Mouse (Mus musculus): ENCODE measurements at regions not wholly inside any gene's neighbourhood (a gene's known extent, or its start where the extent isn't known, plus 50 kb on each side); places are given as distances from the start of the nearest gene placed in this dataset.

- 52% methylated on average over 8 of the region's 8 CpGs for WGBS
- H3K9me3 ChIP-seq (replicated peaks), result no peaks in the 10 kb centered on the region
- 0 out of 2 replicates have a peak, but pooled peaks cover 2% of the 10 kb centered on the region for H3K27me3 ChIP-seq
- H3K27ac ChIP-seq, result no peak overlapping the region
- H3K4me2 ChIP-seq (replicated peaks), result no peak overlapping the region
- H3K36me3 ChIP-seq, result no peaks in the 10 kb centered on the region
- no peak overlapping the region for H3K4me3 ChIP-seq
- no peak for ATAC-seq (ENCODE audit: low FRiP score)
- no peak overlapping the region for H3K9ac ChIP-seq
- 0 out of 2 replicates have a peak, but pooled peaks cover 7% of the 10 kb centered on the region for H3K4me1 ChIP-seq
Measured at GRCm38 (mm10) chr19:15033921-15034320, 436.1 kb upstream of the Tle4 start.

DNA sequence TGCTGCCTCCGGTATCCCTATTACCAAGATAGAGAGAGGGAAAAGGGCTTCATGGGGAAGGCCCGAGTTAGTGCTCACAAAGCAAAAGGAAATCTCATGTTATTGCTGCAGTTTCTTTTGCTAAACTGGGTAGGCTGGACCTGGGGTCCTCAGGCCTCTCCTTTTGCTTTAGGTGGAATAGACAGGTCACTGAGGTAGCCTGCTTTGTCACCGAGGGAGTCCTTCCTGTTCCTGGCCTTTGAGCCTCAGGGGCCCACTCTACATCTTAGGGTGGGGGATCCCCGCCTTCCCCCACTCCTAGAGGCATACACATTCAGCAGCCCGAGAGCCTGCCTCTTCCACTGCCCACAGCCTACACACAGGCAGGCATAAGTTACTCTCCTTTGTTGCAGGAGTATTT, 435.5 kb upstream of the Tle4 start:
- H3K36me3 ChIP-seq, result no peaks in the 10 kb centered on the region
- H3K4me2 ChIP-seq (replicated peaks), result no peak overlapping the region
- WGBS, result 59% methylated on average over 5 of the region's 5 CpGs
- 0 out of 2 replicates have a peak, but pooled peaks cover 7% of the 10 kb centered on the region for H3K4me1 ChIP-seq
- H3K9me3 ChIP-seq (replicated peaks), result no peaks in the 10 kb centered on the region
- 0 out of 2 replicates have a peak, but pooled peaks cover 2% of the 10 kb centered on the region for H3K27me3 ChIP-seq
- no peak overlapping the region for H3K9ac ChIP-seq
- no peak overlapping the region for H3K27ac ChIP-seq
- H3K4me3 ChIP-seq, result no peak overlapping the region
- no peak for ATAC-seq (ENCODE audit: low FRiP score)

DNA sequence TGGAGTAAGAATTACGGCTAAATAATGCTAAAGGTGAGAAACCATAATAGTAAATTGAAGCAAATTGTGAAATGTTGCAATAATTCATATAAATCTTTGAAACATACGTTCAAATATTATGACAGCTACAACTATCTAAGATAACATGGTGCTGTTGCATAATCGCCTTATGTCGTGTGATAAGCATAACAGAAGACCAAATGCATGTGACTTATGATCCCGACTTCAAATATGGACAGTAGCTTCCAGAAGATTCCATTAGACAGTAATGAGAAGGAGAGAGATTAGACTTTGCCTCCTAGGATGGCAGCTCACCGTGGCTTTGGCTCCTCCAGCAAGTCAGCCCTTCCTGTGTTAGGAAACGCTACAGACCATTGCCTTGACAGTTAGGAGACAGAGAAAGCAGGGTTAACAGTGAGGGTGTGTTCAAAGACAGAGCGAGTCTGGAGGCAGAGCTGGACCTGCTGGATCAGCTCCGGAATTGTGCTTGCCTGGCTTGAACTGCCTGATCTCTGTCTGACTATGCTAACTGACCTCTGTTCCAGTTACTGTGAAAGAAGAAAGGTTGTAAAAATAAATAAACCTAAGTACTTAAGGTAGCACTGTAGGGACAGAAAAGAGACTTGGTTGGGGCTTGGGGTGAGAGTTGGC, 434.6 kb upstream of the Tle4 start:
- ATAC-seq (ENCODE audit: low FRiP score), result no peak
- 0 out of 2 replicates have a peak, but pooled peaks cover 2% of the 10 kb centered on the region for H3K27me3 ChIP-seq
- no peaks in the 10 kb centered on the region for H3K9me3 ChIP-seq (replicated peaks)
- no peak overlapping the region for H3K4me2 ChIP-seq (replicated peaks)
- no peak overlapping the region for H3K9ac ChIP-seq
- H3K27ac ChIP-seq, result no peak overlapping the region
- no peak overlapping the region for H3K4me3 ChIP-seq
- 87% methylated on average over 9 of the region's 9 CpGs for WGBS
- no peaks in the 10 kb centered on the region for H3K36me3 ChIP-seq
- H3K4me1 ChIP-seq, result 0 out of 2 replicates have a peak, but pooled peaks cover 7% of the 10 kb centered on the region

DNA sequence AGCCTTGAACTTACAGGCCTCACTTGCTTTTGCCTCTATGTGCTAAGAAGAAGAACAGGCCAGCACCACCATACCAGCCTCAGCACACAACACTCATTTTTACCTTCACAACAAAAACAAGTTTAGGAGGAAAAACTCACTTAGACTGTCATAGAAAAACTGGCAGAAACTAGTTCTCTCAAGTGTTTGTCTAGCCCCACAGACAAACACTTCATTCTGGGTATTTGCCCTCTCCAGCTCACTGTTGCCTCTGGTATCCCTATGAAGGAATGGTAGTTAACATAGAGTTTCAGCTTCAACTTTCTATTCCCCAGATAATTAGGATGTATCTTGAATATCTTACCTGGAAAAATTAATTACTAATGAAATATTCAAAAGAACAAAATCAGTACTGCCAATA, 433.6 kb upstream of the Tle4 start:
- Histone ChIP-seq H3K9me3 (replicated peaks) (no peaks in the 10 kb centered on the region), H3K4me1 (0 out of 2 replicates have a peak, but pooled peaks cover 7% of the 10 kb centered on the region), H3K27me3 (0 out of 2 replicates have a peak, but pooled peaks cover 2% of the 10 kb centered on the region)

GRCm38 (mm10) chr19:15003596-15003995, 405.7 kb upstream of the Tle4 start:
- no peak for ATAC-seq (ENCODE audit: low FRiP score)
- H3K9ac ChIP-seq, result no peak overlapping the region
- H3K4me3 ChIP-seq, result no peak overlapping the region
- H3K27me3 ChIP-seq, result no peaks in the 10 kb centered on the region
- no peaks in the 10 kb centered on the region for H3K4me1 ChIP-seq
- H3K9me3 ChIP-seq (replicated peaks), result no peaks in the 10 kb centered on the region
- H3K36me3 ChIP-seq, result no peaks in the 10 kb centered on the region
- no peak overlapping the region for H3K4me2 ChIP-seq (replicated peaks)
- no peak overlapping the region for H3K27ac ChIP-seq
- 71% methylated on average over 3 of the region's 3 CpGs for WGBS

More for the DNA sequence above, 433.6 kb upstream of the Tle4 start:
- ATAC-seq (ENCODE audit: low FRiP score), result no peak
- Histone ChIP-seq H3K27ac (no peak overlapping the region), H3K4me3 (no peak overlapping the region), H3K36me3 (no peaks in the 10 kb centered on the region), H3K9ac (no peak overlapping the region), H3K4me2 (replicated peaks) (no peak overlapping the region)

DNA sequence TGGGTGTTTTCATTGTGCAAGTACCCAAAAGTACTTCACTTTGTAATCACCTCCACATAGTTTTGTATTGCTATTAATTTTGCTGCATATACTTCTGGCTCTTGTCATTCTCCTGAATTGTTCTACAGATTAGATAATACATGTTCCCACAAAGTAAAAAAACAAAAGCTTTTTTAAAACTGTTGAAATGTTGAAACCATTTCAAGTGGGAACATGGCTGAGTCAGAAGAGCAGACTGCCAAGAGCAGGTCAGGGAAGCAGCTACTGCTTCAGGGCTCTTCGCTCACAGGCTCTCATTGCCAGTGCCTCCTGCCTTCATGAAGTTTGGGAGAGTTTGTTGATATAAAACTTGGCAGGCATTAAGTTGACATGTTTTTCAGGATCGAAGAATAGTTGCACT, 395.5 kb upstream of the Tle4 start:
- H3K36me3 ChIP-seq, result no peaks in the 10 kb centered on the region
- no peak overlapping the region for H3K4me3 ChIP-seq
- 93% methylated on average over 2 of the region's 2 CpGs for WGBS
- H3K4me1 ChIP-seq, result no peaks in the 10 kb centered on the region
- H3K27me3 ChIP-seq, result no peaks in the 10 kb centered on the region
- H3K4me2 ChIP-seq (replicated peaks), result no peak overlapping the region
- no peak overlapping the region for H3K27ac ChIP-seq
- H3K9ac ChIP-seq, result no peak overlapping the region
- no peaks in the 10 kb centered on the region for H3K9me3 ChIP-seq (replicated peaks)
- no peak for ATAC-seq (ENCODE audit: low FRiP score)

DNA sequence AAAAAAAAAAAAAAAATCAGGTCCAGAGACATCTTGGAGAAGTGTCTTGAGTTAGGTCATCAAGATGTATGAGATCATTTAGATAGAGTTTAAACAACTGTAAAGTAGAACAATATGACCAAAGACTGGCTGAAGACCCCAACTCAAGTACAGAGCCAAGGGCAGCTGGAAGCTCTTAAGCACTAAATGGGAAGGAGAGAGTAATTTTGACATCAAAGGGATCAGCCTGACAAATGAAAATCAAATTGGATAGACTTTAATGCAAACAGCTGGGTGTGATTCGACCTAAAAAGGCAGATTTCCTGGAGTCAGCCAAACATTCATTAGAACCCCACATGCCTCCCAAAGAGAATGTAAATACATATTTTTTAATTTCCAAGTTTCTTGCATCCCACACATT, 372.3 kb upstream of the Tle4 start:
- Histone ChIP-seq H3K36me3 (no peaks in the 10 kb centered on the region), H3K4me1 (no peaks in the 10 kb centered on the region), H3K4me2 (replicated peaks) (no peak overlapping the region), H3K9me3 (replicated peaks) (no peaks in the 10 kb centered on the region), H3K27me3 (no peaks in the 10 kb centered on the region), H3K9ac (no peak overlapping the region), H3K4me3 (no peak overlapping the region), H3K27ac (no peak overlapping the region)
- 28% methylated on average over 1 of the region's 1 CpGs for WGBS
- ATAC-seq (ENCODE audit: low FRiP score), result no peak

GRCm38 (mm10) chr19:14968283-14968682, 370.4 kb upstream of the Tle4 start:
- Histone ChIP-seq H3K27ac (no peak overlapping the region), H3K27me3 (no peaks in the 10 kb centered on the region), H3K9ac (no peak overlapping the region), H3K36me3 (no peaks in the 10 kb centered on the region), H3K4me1 (no peaks in the 10 kb centered on the region), H3K4me2 (replicated peaks) (no peak overlapping the region), H3K4me3 (no peak overlapping the region), H3K9me3 (replicated peaks) (no peaks in the 10 kb centered on the region)
- 74% methylated on average over 3 of the region's 3 CpGs for WGBS
- no peak for ATAC-seq (ENCODE audit: low FRiP score)

- no peak overlapping the region for H3K4me3 ChIP-seq
- no peak for ATAC-seq (ENCODE audit: low FRiP score)
- H3K9ac ChIP-seq, result no peak overlapping the region
- no peaks in the 10 kb centered on the region for H3K4me1 ChIP-seq
- no peaks in the 10 kb centered on the region for H3K9me3 ChIP-seq (replicated peaks)
- no peaks in the 10 kb centered on the region for H3K36me3 ChIP-seq
- H3K4me2 ChIP-seq (replicated peaks), result no peak overlapping the region
- no peaks in the 10 kb centered on the region for H3K27me3 ChIP-seq
- no peak overlapping the region for H3K27ac ChIP-seq
- 93% methylated on average over 19 of the region's 19 CpGs for WGBS
Measured at GRCm38 (mm10) chr19:14957727-14958126, 359.9 kb upstream of the Tle4 start.

DNA sequence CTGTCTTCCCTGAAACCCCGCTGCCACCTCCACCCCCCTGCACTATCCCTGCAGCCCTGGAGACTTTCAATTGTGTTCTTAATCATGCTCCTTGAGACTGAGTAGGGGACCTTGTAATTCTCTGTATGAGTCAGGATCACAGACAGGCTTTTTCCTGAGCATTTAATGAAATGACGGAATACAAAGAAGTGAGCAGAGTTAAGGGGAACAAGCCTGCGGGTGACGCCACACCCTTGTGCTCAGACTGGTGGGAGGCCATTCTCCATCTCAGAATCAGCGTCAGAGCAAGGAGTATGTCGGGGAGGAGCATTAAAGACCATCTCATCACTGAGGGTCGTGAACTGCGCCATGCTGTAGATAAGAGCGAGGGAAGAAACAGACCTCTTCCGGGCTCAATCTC, 359.3 kb upstream of the Tle4 start:
- Histone ChIP-seq H3K9ac (no peak overlapping the region), H3K36me3 (no peaks in the 10 kb centered on the region), H3K4me1 (no peaks in the 10 kb centered on the region), H3K27ac (no peak overlapping the region), H3K9me3 (replicated peaks) (no peaks in the 10 kb centered on the region), H3K27me3 (no peaks in the 10 kb centered on the region), H3K4me3 (no peak overlapping the region), H3K4me2 (replicated peaks) (no peak overlapping the region)
- no peak; the same call in 1 of the 2 replicates for ATAC-seq (ENCODE audit: low FRiP score)
- 64% methylated on average over 10 of the region's 10 CpGs for WGBS

GRCm38 (mm10) chr19:14956392-14956791, 358.5 kb upstream of the Tle4 start:
- no peaks in the 10 kb centered on the region for H3K9me3 ChIP-seq (replicated peaks)
- 12% methylated on average over 3 of the region's 3 CpGs for WGBS
- ATAC-seq (ENCODE audit: low FRiP score), result no peak
- no peak overlapping the region for H3K4me2 ChIP-seq (replicated peaks)
- no peak overlapping the region for H3K9ac ChIP-seq
- no peak overlapping the region for H3K4me3 ChIP-seq
- no peak overlapping the region for H3K27ac ChIP-seq
- H3K36me3 ChIP-seq, result no peaks in the 10 kb centered on the region
- no peaks in the 10 kb centered on the region for H3K27me3 ChIP-seq
- no peaks in the 10 kb centered on the region for H3K4me1 ChIP-seq

DNA sequence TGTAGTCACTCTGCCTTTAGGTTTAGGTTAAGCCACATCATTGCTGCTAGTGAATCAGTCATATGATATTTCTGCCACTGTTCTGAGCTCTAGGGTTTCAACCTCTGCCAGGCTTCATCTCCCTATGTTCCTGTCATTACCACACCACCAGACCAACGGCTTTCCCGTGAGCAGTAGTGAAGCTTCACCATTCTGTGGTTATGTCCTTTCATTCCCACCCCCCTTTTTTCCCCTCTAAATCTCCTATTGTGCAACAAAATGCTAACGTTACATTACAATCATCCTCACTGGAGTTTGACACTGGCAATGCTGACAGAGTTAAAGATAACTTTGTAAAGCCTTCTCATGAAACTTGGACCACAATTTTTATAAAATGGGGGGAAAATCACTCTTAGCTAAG, 358.1 kb upstream of the Tle4 start:
- WGBS, result 21% methylated on average over 3 of the region's 3 CpGs
- Histone ChIP-seq H3K27ac (no peak overlapping the region), H3K36me3 (no peaks in the 10 kb centered on the region), H3K27me3 (no peaks in the 10 kb centered on the region), H3K4me3 (no peak overlapping the region), H3K9me3 (replicated peaks) (no peaks in the 10 kb centered on the region), H3K4me1 (no peaks in the 10 kb centered on the region), H3K4me2 (replicated peaks) (no peak overlapping the region), H3K9ac (no peak overlapping the region)
- ATAC-seq (ENCODE audit: low FRiP score), result no peak

DNA sequence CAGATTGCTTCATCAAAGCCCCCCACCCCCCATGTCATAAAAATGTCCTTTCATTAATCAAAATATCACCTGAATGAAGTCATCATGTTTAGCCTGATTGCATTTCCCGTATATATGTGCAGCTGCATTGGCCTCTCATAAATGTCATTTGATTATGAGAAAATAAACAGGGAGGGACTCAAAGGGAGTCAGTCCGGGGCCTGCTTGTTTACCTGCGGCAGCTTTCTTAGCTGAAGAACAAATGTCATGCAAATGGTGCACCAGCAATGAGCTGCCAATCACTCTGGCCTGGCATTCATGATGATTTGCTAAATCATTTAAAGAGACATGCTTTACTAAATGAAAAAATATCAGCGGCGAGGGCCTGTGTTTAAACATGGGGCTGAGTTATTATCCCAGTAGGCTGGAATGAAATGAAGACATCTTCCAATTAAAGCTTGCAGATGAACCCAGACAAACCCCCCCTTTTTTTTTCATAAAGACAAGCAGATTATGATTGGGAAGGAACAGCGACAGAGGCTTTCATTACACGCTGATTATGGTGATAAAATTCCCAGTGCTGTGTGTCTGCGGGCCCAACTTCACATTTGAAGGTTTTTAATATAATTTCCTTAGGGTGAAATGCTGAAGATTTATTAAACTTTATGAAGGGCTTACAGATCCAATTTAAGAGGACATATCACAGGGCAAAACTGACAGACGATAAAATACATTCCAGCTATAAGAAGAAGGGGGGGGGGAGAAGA, 342.5 kb upstream of the Tle4 start:
- Histone ChIP-seq H3K27ac (no peak overlapping the region), H3K9ac (no peak overlapping the region), H3K4me1 (no peaks in the 10 kb centered on the region), H3K36me3 (no peaks in the 10 kb centered on the region), H3K4me2 (replicated peaks) (no peak overlapping the region), H3K4me3 (no peak overlapping the region), H3K9me3 (replicated peaks) (no peaks in the 10 kb centered on the region), H3K27me3 (no peaks in the 10 kb centered on the region)
- no peak for ATAC-seq (ENCODE audit: low FRiP score)
- 54% methylated on average over 9 of the region's 9 CpGs for WGBS

Data from hindbrain, embryonic 12.5 days (tissue).